Comparison of ENCODE assay signal across 9 mouse cellular contexts in the genomic region with DNA sequence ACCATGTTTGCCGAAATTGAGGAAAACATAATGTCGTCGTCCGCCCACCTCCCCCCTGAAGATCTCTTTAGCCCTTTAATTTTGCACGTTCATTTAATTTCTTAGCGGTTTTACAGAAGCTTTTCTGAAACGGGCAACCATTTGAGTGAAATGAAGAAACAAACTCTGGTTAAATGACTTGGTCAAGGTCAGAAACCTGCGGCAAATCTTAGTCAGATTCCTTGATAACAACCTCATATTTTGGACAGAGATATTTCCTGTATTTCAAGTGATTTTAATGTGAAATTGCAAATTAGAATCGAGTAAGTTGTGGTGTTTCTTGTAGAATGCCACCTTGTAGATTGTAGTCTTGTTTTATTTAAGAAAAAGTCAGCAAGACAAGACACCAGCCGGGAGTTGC. TPM values are rescaled to one million over a fixed set of nuclear protein-coding genes. Genes with fewer than 3 reads are reported as not detected.
DNase-seq lines count a peak whose midpoint lies in the region; ATAC-seq and TF ChIP-seq lines count a peak whose summit lies in the region.
"Had no signal": no experiment of that assay in that cellular context is flagged by ENCODE, and none has a peak within 500 bp of the region (broad histone marks: within the 10 kb centered on the region; RNA-seq: fewer than 3 reads in every experiment).

No protein-coding gene starts in this region.

- peak overlapping the region; percentile 99 for H3K4me3 ChIP-seq in erythroblast, embryonic 14.5 days (replicated peaks)
- H3K4me3 ChIP-seq in testis, adult 2 months (ENCODE audit: control insufficient read depth, low read depth, low read length) = peak overlapping the region; percentile 89; the same call in 1 of the 2 replicates
- H3K4me3 ChIP-seq in liver, embryonic 13.5 days (replicated peaks) = peak overlapping the region; percentile 74

- H3K27me3 ChIP-seq in erythroblast, embryonic 14.5 days (ENCODE audit: control insufficient read depth) = peaks cover 15% of the 10 kb centered on the region
- no peaks in the 10 kb centered on the region for H3K27me3 ChIP-seq in testis, adult 2 months (ENCODE audit: control insufficient read depth, insufficient read depth, low read length)
- H3K27me3 ChIP-seq in liver, embryonic 13.5 days = peaks cover 13% of the 10 kb centered on the region

- H3K27ac ChIP-seq in testis, adult 2 months (ENCODE audit: control insufficient read depth, insufficient read depth, low read depth, low read length) = no peak overlapping the region; the same call in 1 of the 2 replicates
- peak overlapping the region; percentile 72; the same call in 1 of the 2 replicates for H3K27ac ChIP-seq in liver, embryonic 13.5 days

- WGBS in liver, embryonic 13.5 days (ENCODE audit: insufficient replicate concordance) = 23% methylated on average over 10 of the region's 10 CpGs

- peaks cover 31% of the 10 kb centered on the region for H3K4me1 ChIP-seq in erythroblast, embryonic 14.5 days (ENCODE audit: control insufficient read depth)
- peaks cover 2% of the 10 kb centered on the region; the same call in 1 of the 2 replicates for H3K4me1 ChIP-seq in testis, adult 2 months (ENCODE audit: control insufficient read depth, insufficient read depth, low read length)
- peaks cover 20% of the 10 kb centered on the region for H3K4me1 ChIP-seq in liver, embryonic 13.5 days (replicated peaks)

- no peak for ATAC-seq in erythroblast, adult 5-6 weeks (replicated peaks; ENCODE audit: low FRiP score, poor library complexity, severe bottlenecking)
- no peak for ATAC-seq in liver, embryonic 13.5 days (ENCODE audit: low read depth)

- peak overlapping the region; percentile 74 for H3K4me2 ChIP-seq in liver, embryonic 13.5 days

- no peaks in the 10 kb centered on the region for H3K9me3 ChIP-seq in erythroblast, embryonic 14.5 days (ENCODE audit: control insufficient read depth, low read length)
- no peaks in the 10 kb centered on the region for H3K9me3 ChIP-seq in liver, embryonic 13.5 days (replicated peaks)

- peaks cover 27% of the 10 kb centered on the region for H3K36me3 ChIP-seq in erythroblast, embryonic 14.5 days (ENCODE audit: control insufficient read depth)
- peaks cover 4% of the 10 kb centered on the region for H3K36me3 ChIP-seq in testis, adult 2 months (ENCODE audit: control insufficient read depth, insufficient read depth, low read length)
- H3K36me3 ChIP-seq in liver, embryonic 13.5 days = peaks cover 35% of the 10 kb centered on the region

- DNase-seq in testis, postnatal 10 days (ENCODE audit: low spot score) = no peak
- DNase-seq in liver, embryonic 13.5 days = no peak
- DNase-seq in adrenal gland, adult 2 months = no peak
- DNase-seq in spleen, postnatal 10 days (ENCODE audit: low spot score in 2 of 2) = no peak
- DNase-seq in yolk sac, embryonic 10.5 days (ENCODE audit: low spot score) = no peak
- DNase-seq: lung, adult 18-20 months had no signal

- TF ChIP-seq CTCF in testis, adult 2 months (IDR thresholded peaks at IDR 0.05; ENCODE audit: control insufficient read depth, insufficient read depth, insufficient replicate concordance, low read depth, low read length) = no peak

- TF ChIP-seq POLR2A in testis, adult 2 months (IDR thresholded peaks at IDR 0.05; ENCODE audit: control insufficient read depth, low read depth, low read length) = no peak

- H3K9ac ChIP-seq in liver, embryonic 13.5 days = peak overlapping the region; percentile 81

RNA-seq across cellular contexts. Expression of a gene that starts 5.0 kb away (rescaled TPM):
- 0.34 TPM in 2 replicates for polyA plus RNA-seq in erythroblast, embryonic 14.5 days (2012)
- total RNA-seq in erythroblast, adult 5-6 weeks (2015; ENCODE audit: low replicate concordance) = 16.1 and 24.2 TPM in 2 replicates
- 15.8 and 26.2 TPM in 2 replicates for total RNA-seq in erythroblast, adult 5-6 weeks (2017; ENCODE audit: low replicate concordance)
- polyA plus RNA-seq in testis, adult 2 months (2012; rRNA removed) = 43.7 and 45.1 TPM in 2 replicates
- 33.8 and 37.1 TPM in 2 replicates for polyA plus RNA-seq in liver, embryonic 13.5 days (2015; fragmentation: Nextera tagmentation; extraction: Ambion mirVana)
- total RNA-seq in adrenal gland, adult 2 months (2021) = 10 to 100 TPM; 60.4 to 72.1 TPM
- 50.7 and 64.9 TPM in 2 replicates for polyA plus RNA-seq in adrenal gland, adult 2 months (2012; rRNA removed)

RNA-seq across cellular contexts. Expression of a gene that starts 13.5 kb away (rescaled TPM):
- 0.06 and 0.08 TPM in 2 replicates for polyA plus RNA-seq in erythroblast, embryonic 14.5 days (2012)
- total RNA-seq in erythroblast, adult 5-6 weeks (2015; ENCODE audit: low replicate concordance) = 7.3 and 8.5 TPM in 2 replicates
- 3.2 and 3.6 TPM in 2 replicates for total RNA-seq in erythroblast, adult 5-6 weeks (2017; ENCODE audit: low replicate concordance)
- 3.9 and 4.3 TPM in 2 replicates for polyA plus RNA-seq in testis, adult 2 months (2012; rRNA removed)
- polyA plus RNA-seq in liver, embryonic 13.5 days (2015; fragmentation: Nextera tagmentation; extraction: Ambion mirVana) = 11.7 and 13.1 TPM in 2 replicates
- 10 to 100 TPM; 28.5 to 34.6 TPM for total RNA-seq in adrenal gland, adult 2 months (2021)
- 11.8 and 13.8 TPM in 2 replicates for polyA plus RNA-seq in adrenal gland, adult 2 months (2012; rRNA removed)

RNA-seq across cellular contexts. Expression of a gene that starts 41.1 kb away (rescaled TPM):
- 2.8 and 3.2 TPM in 2 replicates for polyA plus RNA-seq in erythroblast, embryonic 14.5 days (2012)
- 1.5 and 3.6 TPM in 2 replicates for total RNA-seq in erythroblast, adult 5-6 weeks (2015; ENCODE audit: low replicate concordance)
- 3.8 and 12.4 TPM in 2 replicates for total RNA-seq in erythroblast, adult 5-6 weeks (2017; ENCODE audit: low replicate concordance)
- polyA plus RNA-seq in testis, adult 2 months (2012; rRNA removed) = 5.3 and 6.4 TPM in 2 replicates
- 18.1 and 18.9 TPM in 2 replicates for polyA plus RNA-seq in liver, embryonic 13.5 days (2015; fragmentation: Nextera tagmentation; extraction: Ambion mirVana)
- 10 to 100 TPM; 39.2 to 53.9 TPM for total RNA-seq in adrenal gland, adult 2 months (2021)
- polyA plus RNA-seq in adrenal gland, adult 2 months (2012; rRNA removed) = 95.2 and 97.4 TPM in 2 replicates

Comparison
In these comparisons a context has a peak if more than half of its experiments do, and no peak if none do; other contexts are left out.
1. RNA of a gene that starts 5.0 kb away (polyA plus RNA-seq): 50.7 to 64.9 TPM in adrenal gland, adult 2 months, 43.7 to 45.1 TPM in testis, adult 2 months and 33.8 to 37.1 TPM in liver, embryonic 13.5 days; 0.34 TPM in erythroblast, embryonic 14.5 days; every median in the first group is over 10 times any median in the second.
2. Peak in every context shown above with its lines, with median percentiles within 50 percentile points of each other: H3K4me3 ChIP-seq.